Mouse (Mus musculus) retina, embryonic 14.5 days (tissue): ENCODE results near the gene Pmpca.

Experiments used
- DNase-seq: peaks from one replicate; pipeline ENCODE4 v3.0.0-alpha.2; 2015; ENCODE audit warnings: low spot score

The Pmpca gene

DNA sequence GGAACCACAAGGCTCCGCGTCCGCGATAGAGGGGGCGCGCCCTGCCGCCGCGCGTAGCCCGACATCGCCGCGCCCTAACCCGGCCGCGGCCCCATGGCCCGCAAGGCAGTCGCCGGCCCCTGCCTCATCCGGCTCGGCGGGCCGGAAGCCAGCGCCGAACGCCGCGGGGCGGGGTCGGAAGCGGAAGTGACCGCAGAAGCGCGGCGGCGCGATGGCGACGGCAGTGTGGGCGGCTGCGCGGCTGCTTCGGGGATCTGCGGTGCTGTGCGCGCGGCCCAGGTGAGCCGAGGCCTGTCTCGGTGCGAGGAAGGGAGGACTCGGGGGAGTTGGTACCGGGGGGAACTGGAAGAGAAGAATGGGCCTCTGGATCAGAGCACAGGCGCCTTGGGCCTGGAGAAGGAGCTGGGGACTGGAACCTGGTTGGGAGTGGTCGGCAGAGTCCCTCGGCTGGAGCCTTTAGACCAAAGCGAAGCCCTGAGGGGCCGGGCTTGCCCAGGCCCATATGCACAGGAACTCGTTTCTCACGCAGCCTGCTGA is at the start of gene Pmpca, which contains the start of gene Entr1:
Gene Pmpca, plus strand, starts transcription at position 186 of the 537 bp plus-strand sequence.
Gene Entr1, minus strand, starts transcription at position 163 of the 537 bp plus-strand sequence.
- DNase-seq, result peak; percentile 88

DNA sequence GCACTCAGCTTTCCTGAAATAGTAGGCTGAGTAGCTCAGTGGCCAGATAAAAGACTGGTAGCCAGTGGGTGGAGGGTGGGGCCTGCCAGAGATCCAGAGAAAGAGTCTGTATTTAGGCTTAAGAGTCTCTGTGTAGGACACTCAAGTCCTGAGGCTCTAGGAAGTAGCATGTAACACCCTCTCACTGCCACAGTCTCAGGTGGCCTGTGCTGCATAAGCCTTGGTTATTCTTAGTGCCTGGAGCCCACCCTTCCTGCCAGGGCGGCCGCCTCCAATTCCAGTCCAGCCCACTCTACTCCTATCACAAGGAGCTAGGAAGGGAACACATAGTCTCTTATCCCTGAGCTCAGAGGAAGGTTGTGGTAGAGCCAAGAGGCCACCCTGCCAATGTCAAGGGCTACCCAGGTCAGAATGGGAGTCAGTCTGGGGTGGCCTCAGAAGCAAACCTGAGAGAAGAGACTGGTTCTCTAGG is 47.6 kb upstream of the Pmpca start:
- no peak for DNase-seq

DNA sequence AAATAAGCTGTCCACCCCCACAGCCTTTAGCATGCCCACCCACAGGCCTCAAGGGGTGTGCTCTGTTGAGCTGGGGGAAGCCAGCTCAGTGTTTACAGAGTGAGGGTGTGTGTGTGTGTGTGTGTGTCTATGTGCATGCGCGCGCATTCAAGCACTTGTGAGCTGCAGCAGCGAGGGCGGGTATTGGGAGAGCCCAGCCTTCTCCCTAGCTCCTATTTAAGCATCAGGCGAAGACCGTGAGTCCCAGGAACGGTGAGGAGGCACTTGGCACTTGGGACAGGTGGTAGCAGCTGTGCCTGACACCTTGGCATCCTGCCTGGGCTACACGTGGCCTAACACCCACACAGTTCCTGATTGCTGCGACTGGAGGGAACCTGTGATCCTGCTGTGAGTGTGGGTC is 47.1 kb upstream of the Pmpca start:
- DNase-seq, result no peak

DNA sequence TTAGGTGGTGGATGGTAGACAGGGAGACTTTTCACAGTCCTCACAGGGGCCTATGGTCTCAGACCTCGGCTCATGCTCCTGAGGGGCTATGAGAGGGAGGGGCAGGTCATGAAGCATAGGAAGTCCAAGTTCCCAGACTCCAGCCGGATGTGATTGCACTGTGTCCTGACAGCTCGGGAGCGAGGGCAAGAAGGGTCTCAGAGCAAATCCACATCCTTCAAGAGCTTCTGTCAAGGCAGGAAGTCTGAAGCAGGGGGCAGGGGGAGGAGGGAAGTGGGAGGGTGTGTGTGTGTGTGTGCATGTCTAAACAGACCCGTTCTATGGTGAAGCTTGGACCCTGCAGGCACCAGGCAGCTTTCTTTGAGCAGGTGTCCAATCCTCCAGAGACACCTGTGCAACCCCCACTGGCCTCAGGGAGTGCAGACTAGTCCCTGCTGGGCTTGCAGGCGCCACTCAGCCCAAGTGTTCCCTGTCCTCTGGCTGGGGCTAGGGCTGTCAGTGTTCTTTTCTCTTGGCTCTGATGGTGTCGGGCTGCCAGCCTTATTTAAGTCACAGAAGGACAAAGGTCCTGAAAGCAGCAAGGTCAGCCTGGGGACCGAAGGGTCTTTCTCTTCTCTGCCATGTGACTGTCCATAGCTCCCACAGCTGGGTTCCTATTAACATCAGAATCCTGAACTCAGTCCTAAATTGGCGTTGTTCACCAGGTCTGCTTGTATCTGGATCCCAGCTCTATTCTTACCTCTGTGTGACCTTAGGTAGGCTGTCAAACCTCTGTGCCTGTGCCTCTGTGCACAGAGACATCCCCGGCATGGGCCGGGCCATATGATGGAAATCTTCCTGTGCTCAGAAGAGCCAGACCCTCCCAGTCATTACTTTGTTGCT is 46.3 kb upstream of the Pmpca start:
- DNase-seq, result no peak

DNA sequence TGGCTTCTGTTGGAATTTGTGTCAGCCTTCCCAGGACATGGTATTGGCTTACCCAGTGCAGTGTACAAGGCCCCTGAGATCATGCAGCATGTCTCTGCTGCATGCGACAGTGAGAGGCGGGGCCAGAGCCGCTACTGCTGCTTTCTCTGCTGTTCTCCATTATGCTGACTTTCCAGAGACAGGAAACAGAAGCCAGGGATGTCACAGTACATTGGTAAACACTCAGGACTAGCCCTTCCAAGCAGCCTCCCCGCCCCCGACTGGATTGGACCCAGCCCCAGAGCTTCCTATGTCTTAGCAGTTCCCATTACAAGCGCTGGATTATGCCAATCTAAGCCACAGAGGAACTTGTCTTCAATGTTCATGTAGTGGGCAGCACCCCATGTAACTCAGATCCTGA is 40.9 kb upstream of the Pmpca start:
- no peak for DNase-seq

DNA sequence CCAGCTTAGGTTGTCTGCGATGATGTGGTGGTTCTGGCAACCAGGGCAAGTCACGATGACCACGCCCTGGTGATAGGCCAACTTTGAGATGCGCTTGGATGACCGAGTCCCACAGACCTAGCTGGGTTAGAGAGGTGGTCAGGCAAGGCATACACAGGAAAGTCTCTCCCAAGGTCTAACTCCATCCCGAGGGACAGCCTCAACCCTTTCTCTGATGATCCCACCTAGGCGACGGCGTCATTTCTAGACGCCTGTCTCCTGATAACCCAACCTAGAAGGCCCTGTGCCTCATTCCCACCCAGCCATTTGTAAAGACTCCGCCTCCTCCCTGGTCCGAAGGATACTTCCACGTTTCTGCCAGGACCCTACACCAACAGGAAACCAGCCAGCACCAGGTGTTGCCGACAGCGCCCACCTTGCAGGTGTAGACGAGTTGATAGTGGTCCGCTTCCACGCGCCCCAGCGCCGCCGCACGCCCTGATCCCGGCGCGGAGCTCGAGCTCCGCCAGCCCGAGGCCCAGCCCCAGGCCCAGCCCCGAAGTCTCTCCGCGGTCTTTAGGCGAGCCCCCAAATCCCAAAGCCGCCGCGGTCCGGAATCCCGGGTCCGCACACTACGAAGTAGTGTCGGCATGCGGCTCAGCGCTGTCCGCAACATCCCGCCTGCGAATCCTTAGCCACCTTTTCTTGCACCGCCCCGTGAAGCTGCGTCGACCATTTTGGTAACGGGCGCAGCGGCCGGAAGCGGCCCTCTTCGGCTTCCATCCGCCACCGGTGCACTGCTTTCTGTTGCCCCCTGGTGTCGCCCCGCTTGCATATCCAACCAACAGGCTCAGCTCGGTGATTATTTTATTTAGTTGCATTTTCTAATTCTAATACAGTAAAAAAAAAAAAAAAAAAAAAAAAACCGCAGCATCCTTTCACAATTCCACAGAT is 37.5 kb upstream of the Pmpca start, which contains the start of gene Dnlz:
Gene Dnlz, minus strand, starts transcription at position 753 of the 933 bp plus-strand sequence.
- peak; percentile 95 for DNase-seq

DNA sequence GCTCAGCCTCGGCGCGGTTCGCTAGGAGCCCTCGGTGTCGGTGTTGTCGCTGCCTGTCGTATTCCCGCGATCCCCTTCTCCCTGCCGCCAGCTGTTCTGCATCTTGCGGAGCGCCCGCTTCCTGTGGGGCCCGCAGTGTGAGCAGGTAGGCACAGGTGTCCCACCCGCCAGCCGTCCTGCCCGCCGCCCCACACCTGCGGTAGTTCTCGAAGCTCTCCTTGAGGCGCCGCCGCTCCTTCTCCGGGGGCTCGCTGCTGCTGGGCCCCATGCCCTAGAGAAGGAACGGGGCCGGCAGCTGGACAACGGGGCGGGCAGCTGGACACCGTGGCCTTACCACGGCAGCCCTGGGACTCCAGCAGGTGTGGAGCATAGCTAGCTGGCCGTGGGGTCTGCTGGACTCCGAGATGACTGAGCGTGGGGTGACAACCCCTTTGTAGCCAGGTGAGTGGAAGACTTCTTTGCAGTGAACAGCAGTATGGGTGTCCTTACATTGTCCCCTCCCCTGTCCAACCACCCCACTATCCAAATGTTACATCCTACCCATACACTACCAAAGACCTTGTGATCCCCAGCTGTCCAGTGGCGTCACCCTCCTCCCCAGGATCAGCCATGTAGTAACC is 36.7 kb upstream of the Pmpca start:
- no peak for DNase-seq

DNA sequence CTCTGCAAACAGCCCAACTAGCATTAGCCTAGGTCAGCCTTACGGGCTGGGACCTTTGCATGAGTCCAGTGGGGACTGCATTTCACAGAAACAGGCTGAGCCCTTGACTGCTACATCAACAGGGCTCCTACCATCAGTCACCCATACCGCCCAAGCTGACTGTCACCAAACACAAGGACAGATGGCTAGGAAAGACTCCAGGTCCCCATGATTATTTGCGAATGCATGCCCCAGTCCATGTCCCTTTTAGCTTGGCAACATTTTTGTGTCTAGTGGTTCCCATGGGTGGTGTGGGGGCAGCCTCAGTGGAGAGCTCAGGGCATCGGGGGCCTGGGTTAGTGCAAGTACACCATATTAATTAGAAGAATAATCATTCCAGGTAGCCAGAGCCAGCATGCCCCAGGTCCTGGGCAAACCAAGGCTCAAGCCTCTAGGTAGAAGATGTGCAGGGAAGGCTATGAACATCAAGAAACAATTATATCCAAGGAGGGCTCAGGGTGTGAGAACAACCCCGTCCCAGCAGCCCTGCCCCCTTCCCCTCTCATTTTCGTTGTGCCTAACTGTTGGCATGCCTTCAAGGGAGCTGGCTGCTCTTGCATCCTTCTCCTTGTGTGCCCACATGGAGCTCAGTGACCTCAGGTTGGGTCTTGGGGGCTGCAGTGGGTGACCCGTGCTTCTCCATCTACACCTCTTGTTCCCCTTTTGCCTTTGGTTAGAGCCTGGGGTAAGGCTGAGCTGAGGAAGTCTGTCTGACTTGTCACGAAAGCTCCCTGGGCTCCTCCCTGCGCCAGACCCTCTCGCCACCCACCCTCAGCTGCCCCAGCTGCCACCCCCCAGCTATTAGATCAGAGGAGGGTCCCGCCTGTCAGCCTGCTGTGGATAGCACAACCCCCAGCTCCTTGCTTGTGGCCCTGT is 35.8 kb upstream of the Pmpca start:
- DNase-seq, result no peak

DNA sequence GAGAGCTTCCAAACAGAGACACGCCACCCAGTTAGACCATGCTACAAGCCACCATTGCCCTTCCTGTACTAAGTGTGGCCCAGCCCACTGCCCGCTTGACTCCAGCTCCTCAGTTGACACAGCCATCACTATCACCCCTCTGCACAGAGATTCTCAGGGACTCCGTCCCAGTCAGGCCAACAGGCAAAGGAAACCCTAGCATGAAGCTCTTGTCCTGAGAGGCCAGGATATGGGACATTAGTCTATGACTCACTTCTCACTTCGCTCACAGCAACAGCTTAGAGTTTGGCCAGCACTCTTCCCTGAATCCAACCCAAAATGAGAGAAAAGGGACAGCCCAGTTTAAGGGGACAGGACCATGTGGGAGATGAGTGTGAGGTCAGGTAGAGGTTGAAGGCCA is 34.7 kb upstream of the Pmpca start:
- DNase-seq, result no peak

DNA sequence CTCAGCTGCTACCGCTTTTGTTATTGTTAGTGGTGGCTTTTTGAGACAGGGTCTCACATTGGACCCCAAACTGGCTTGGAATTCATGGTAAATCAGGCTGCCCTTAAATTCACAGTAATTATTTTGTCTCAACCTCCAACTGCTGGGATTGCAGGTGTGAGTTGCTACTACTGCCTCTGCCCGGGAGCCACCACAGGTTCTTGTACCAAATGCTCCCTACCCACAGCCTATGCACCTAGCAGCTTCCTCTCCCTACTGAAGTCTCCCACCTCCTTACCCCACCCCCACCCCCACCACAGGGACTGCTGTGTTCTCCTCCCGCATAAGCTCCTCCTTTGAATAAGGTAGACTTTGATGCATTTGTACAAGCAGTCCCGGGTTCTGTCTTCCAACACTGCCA is 32.9 kb upstream of the Pmpca start:
- no peak for DNase-seq

DNA sequence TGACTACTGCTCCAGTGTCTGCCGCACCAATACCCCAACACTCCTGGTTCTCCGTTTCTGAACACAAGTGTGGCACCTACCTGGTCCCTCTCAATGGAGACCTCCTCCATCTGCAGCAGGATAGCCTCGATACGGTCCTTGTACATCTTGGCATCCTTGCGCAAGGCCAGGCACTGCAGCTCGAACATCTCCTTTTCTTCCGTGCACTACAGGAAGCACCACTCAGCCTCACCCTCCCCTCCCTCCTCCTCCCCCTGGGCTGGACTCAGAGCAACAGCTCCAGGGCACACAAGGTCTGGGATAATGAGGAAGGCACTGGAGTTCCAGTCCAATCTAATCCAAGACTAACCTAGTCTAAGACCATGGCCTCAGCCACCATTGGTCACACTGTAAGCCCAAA is 32.5 kb upstream of the Pmpca start:
- DNase-seq, result no peak

DNA sequence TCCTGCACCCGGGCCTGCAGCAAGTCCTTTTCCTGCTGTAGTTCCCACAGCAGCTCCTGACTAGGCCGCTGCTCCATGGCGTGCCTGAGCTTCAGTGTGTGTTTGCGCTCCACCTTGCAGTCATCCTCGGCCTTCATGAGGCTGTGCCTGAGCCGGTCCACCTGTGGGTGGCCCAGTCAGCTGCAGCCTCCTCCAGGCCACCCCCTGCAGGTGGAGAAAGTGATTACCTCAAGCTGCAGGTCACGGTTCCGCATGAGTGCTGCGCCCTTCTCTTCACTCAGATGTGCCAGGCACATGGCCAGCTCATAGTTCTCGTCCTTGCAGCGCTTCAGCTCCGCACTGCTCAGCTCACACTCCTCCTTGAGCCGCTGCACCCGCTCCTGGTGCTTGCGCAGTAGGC is 31.7 kb upstream of the Pmpca start:
- DNase-seq, result no peak

DNA sequence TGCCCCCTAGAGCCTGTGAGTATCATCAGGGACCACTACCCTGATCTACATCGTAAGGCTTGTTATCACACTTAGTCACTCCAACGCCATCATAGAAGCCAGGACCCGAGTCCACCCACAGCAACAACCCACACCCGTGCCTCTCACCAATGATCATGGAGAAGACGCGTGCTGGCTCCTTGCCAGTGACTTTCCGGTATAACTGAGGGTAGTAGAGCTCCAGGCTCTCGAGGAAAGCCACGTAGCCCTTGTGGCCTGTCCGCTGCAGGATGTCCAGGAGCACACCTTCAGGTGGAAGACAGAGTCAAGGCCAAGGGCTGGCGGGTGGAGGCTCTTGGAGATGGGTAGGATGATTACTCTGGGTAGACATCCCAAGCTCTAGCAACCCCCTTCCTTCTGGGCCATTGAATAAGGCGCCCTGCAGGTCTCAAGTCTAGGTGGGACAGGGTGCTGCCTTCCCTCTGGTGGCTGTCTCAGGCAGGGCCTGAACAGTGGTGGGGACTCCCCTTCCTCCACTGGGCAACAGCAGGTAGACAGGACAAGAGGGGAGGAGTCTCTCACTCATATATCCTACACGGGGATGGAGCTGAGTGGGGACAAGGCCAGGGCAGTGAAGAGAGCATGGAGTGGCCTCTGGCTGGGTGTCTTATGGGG is 30.3 kb upstream of the Pmpca start:
- no peak for DNase-seq

DNA sequence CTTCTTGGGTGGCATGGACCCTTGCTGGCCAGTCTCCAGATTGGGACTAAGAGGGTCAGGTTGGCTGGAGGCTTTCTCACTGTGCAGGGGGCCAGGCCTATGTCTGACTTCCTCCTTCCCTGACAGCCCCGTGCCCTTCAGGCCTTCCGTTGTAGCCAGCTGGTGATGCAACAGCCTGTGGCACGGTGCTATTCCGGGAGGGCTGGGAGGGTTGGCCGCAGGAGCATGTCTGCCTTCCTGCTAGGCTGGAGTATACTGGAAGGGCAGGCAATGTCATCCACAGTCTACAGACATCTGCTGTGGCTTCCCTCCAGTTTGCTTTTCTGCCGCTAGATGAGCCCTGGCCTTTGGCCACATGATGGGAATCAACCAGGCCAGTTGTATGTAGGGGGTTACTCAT is 29.2 kb upstream of the Pmpca start:
- no peak for DNase-seq

DNA sequence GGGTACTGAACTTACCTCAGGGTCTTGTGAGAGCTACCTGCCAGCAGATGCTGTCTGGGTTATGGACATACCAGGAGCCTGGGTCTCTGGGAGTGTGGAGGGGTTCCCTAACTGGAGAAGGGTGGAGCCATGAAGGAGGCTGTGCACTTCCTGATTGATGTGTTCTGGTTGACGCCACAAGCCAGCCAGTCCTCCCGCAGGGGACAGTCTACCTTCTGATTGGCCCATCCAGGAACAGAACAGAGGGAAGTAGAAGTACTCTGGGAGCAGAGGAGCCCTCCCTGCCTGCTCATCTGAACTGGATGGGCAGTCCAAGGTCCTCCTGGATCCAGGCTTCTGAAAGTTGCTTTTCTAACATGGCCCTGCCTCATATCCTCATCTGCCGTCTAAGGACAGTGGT is 28.4 kb upstream of the Pmpca start, which contains the start of gene Card9:
Gene Card9, minus strand, starts transcription at position 147 of the 400 bp plus-strand sequence.
- no peak for DNase-seq

DNA sequence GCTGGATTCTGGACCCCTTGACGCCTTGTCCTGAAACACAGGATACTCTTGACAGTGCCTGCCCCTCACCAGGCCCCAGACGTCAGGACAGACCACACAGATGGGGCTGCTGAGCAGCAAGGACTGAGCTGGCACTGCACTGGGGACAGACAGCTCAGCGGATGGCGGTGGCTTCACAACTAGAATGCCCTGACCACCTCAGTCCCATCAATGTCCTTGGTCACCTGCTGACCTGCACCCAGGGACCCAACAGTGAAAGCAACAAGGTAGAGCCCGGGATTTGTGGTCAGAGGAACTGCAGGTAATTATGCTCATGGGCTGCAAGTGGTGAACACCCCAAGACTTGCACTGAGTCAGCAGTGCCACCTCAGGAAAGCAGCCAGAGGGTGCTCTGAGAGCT is 26.1 kb upstream of the Pmpca start:
- no peak for DNase-seq

DNA sequence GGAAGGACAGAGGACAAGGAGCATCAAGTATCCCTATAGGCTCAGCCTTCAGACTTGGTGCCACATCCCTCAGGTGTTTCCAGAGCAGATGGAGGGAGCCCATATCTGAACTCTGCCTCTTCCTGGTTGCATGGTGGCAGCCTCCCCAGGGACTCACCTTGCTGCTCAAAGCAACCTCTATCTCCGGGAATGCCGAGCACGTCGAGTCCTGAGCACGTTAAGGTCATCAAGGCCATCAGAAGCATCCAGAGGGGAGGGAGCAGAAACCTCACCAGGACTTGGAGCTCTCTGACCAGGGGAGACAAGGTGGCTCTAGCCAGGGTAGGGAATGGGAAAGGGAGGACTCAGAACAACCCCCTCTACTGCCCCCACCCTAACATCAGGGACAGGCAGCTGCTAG is 25.7 kb upstream of the Pmpca start:
- DNase-seq, result no peak

DNA sequence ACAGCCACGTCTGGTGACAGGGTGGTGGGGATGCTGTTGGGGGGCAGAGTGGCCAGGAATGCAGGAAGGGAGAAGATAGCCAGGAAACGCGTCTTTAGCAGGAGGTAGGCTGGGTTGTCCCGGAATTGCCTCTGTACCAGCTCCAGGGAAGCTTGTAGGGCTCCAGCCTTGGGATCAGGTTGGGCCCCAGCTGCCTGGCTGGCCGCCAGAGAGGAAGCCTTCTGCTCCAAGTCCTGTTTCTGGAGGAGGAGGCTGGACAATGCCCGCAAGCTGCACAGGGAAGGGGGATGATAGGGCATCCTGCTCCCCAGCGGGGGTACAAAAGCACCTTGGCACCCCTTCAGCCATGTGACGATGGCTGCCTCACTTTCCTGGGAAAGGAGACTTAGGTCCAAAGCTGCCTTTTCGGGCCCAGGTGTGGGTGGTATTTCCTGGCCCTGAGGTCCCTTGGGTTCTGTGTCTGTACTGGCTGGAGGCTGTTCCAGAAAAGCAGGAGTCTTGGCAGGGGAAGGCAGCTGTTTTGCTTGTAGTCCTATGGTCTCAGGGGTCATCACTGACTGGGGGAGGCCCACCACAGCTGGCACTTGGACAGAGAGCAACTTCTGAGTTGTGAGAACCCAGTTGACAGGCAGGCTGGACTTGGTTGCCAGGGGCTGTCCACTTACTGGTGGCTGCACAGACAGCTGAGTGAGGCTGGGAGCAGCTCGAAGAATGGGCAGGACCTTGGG is 24.2 kb upstream of the Pmpca start:
- DNase-seq, result no peak

DNA sequence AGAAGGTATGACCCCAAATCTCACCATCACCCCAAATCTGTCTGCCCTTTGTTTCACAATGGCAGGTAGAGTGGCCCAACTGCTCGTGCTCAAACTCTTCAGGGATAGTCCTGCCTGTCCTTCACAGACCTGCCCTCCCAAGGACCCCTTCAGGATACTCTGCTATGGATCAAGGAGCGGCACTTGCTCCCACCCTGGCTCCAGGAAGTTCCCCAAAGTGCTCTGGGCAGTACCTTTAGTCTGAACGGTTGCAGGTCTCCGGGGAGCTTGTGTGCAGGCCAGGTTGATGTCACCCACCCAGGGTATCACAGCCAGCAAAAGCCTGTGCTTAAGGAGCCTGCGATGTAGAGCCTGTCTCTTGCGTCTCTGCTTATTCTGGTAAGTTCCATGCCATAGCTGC is 21.2 kb upstream of the Pmpca start:
- DNase-seq, result no peak

DNA sequence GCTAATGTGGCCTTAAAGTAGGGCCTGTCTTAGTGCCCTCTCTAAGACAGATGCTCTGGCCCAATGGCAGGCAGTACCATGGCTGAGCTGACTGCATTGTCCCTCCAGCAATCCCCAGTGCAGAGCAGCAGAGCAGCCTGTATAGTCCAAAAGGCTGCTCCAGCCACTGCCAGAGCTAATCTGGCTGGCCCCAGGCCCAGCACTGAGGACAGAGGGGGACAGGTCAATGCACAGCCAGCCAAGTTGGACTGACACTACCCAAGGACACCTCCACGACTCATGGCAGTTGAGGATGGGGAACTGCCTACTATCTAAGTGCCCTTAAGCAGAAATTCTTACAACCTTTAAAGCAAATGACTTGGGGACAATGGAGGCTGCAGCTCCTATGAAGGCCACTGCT is 20.6 kb upstream of the Pmpca start:
- no peak for DNase-seq
